Mouse (Mus musculus): ENCODE data around the gene Gabarap.

The Gabarap gene

GRCm38 (mm10) chr11:70021264-70022132 lies 30.6 kb downstream of the Gabarap start:
- peak; percentile 98 for DNase-seq (ENCODE audit: low spot score)

GRCm38 (mm10) chr11:70023481-70024150 lies 32.7 kb downstream of the Gabarap start:
- DNase-seq (ENCODE audit: low spot score) = no peak

- DNase-seq (ENCODE audit: low spot score) = no peak
These were observed 33.2 kb downstream of the Gabarap start for GRCm38 (mm10) chr11:70024151-70024514.

GRCm38 (mm10) chr11:70026689-70027088 lies 35.7 kb downstream of the Gabarap start:
- DNase-seq (ENCODE audit: low spot score) = peak; percentile 61

- DNase-seq (ENCODE audit: low spot score) = no peak
These were observed 36.5 kb downstream of the Gabarap start for GRCm38 (mm10) chr11:70027397-70027796.

GRCm38 (mm10) chr11:70028401-70029129 lies 37.6 kb downstream of the Gabarap start:
- no peak for DNase-seq (ENCODE audit: low spot score)

- DNase-seq (ENCODE audit: low spot score) = peak; percentile 67
These were observed 38.3 kb downstream of the Gabarap start for GRCm38 (mm10) chr11:70029130-70029801.

GRCm38 (mm10) chr11:70029829-70030550 lies 39.0 kb downstream of the Gabarap start:
- DNase-seq (ENCODE audit: low spot score) = no peak

- DNase-seq (ENCODE audit: low spot score) = no peak
These were observed 39.8 kb downstream of the Gabarap start for GRCm38 (mm10) chr11:70030651-70031320.

GRCm38 (mm10) chr11:70031321-70031670 lies 40.4 kb downstream of the Gabarap start:
- DNase-seq (ENCODE audit: low spot score) = no peak

GRCm38 (mm10) chr11:70038174-70038573 lies 47.2 kb downstream of the Gabarap start:
- DNase-seq (ENCODE audit: low spot score) = no peak

GRCm38 (mm10) chr11:70039631-70040030 lies 48.7 kb downstream of the Gabarap start:
- DNase-seq (ENCODE audit: low spot score) = no peak

GRCm38 (mm10) chr11:70040184-70040583 lies 49.2 kb downstream of the Gabarap start:
- no peak for DNase-seq (ENCODE audit: low spot score)

GRCm38 (mm10) chr11:70042309-70043085 lies 51.6 kb downstream of the Gabarap start:
- DNase-seq (ENCODE audit: low spot score) = no peak

- no peak for DNase-seq (ENCODE audit: low spot score)
These were observed 52.7 kb downstream of the Gabarap start for GRCm38 (mm10) chr11:70043665-70044064.
